Mouse (Mus musculus): Measurements from ENCODE around the gene Ppp2r5b.

Gene Ppp2r5b

GRCm38 (mm10) chr19:6236053-6236441 lies 375 bp upstream of the Ppp2r5b start:
- DNase-seq (ENCODE audit: low spot score in 2 of 2), result peak; percentile 74 to 91

DNA sequence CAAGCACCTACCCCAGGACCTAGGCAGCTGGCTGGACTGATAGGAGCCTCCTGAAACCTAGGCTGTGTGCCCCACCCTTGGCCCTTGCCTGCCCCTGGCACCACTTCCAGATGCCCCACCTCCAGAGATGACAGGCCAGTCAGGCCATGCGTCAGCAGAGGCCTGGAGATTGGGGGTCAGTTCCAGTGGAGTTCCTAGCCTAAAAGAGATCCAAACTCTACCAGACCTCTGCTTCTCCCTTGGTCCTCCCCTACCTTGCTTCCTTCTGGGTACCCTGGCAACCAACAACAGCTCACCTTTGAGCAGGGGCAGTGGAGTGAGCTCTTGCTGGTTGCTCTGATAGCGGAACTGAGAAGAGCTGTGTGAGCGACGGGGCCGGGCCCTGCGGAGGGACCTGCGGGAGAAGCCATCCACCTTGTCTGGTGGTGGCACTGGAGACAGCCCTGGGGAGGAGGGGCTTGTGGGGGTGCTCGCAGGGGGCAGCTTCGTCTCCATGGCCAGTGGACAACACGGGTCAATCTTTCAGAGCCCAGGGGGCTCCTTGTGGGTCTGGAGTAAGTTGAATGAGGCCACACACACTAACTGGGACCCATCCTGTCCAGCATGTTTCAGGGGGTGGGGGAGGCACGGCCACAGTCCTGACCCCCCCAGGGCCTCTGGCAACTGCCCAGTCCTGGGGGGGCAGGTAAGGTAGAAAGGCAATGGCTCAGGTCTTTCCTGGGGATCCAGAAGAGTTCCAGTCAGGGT lies 1.2 kb downstream of the Ppp2r5b start:
- DNase-seq (ENCODE audit: low spot score in 2 of 2), result no peak

GRCm38 (mm10) chr19:6233647-6234046 lies 2.0 kb downstream of the Ppp2r5b start:
- no peak for DNase-seq (ENCODE audit: low spot score in 2 of 2)

- DNase-seq (ENCODE audit: low spot score in 2 of 2), result no peak
These were observed 4.6 kb downstream of the Ppp2r5b start for GRCm38 (mm10) chr19:6231036-6231435.

DNA sequence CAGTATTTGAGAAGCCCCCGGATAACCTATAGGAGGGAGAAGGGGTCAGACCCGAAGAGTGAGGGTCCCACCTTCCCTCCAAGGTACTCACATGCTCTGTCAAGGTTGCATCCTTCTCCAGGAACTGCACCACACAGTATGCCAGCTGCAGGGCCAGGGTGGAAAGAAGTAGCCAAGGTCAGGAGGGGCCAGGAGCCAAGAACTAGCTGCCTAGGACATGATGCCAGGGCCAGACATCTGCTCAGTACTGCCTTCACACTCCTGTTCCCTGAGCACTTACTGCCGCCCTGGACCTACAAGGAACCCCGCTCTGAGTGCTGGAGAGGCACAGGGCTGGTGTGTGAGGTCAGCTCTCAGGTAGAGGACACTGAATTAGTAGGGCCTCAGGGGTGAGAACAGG lies 5.3 kb downstream of the Ppp2r5b start:
- DNase-seq (ENCODE audit: low spot score in 2 of 2), result no peak

DNA sequence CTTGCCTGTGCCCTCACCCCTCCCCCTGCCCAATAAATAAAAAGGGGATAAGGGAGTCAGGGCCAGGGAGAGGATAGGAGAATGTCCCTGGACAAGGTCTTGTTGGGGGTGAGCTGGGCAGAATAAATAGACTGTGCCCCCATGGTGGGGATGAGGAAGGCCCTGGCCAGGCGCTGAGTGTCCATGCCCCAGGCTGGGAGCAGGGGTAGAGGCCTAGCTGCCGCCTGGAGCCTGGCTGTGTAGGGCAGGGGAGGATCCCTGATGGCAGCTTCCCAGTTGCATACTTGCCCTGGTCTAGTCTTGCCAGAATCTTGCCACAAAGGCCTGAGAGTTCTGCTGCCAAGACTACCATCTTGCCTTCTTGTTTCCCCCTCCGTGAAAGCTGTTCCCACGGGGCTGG lies 7.8 kb downstream of the Ppp2r5b start:
- DNase-seq (ENCODE audit: low spot score in 2 of 2), result no peak

GRCm38 (mm10) chr19:6226763-6227162 lies 8.9 kb downstream of the Ppp2r5b start:
- no peak for DNase-seq (ENCODE audit: low spot score in 2 of 2)

DNA sequence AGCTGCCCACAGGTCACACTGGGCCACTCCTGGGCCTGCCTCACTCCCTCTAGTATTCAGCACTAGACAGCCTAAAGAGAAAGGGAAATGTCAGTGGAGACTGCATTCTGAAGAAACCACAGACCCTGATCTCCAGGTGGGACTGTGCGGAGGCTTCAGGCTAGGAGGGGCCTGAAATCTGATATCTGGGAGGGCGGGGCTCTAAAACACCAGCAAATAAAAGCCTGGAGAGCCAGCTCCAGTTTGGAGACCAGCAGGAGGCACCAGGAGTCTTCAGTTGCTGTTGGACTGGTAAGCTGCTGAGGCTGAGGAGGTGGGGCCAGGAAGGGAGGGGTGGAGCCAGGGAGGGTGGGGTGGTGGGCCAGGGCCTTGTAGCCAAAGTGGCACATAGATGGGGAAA lies 9.5 kb downstream of the Ppp2r5b start, which contains the start of gene Gpha2:
Gene Gpha2 (plus strand): TSS at position 246 of the 400 bp plus-strand sequence.
- DNase-seq (ENCODE audit: low spot score in 2 of 2), result no peak

GRCm38 (mm10) chr19:6218606-6219005 lies 17.1 kb downstream of the Ppp2r5b start:
- DNase-seq (ENCODE audit: low spot score in 2 of 2), result no peak

DNA sequence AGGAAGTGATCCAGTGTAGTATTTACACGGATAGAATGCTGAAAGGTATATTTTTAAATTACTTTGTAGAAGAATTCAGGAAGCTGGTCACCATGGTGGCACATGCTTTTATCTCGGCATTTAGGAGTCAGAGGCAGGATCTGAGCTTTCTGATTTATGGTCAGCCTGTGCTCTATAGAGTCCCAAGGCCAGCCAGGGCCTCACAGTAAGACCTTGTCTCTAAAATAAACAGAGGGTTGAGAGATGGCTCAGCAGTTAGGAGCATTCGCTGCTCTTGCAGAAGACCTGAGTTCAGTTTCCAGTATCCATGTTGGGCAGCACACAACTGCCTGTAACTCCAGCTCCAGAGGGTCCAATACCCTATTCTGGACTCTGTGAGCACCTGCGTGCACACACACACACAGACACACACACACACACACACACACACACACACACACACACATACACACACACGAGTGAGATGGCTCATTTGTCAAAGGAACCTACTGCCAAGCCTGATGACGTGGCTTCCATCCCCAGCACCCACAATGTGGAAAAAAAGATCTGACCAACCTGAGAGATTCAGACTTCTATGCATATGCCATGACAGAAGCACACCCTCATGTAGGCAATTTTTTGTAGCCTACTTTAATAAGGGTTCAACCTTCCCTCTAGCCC lies 19.5 kb downstream of the Ppp2r5b start:
- DNase-seq (ENCODE audit: low spot score in 2 of 2), result no peak

DNA sequence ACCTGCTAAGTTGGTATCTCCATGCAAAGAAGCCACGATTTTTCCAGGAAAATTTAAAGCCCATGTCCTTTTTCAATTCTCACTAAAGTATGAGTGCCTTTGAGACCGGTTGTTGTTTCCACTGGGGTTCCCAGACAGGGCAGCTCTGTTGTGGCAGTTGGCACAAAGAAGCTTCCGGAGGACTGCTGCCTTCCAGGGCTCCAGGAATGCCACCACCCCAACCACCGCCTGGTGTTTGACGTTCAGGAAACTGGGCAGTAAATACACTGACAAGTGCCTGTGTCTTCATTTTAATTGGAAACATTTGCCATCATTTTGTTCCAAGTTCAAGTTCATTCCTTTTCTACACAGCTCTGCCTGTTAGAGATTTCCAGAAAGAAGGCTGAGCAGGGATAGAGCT lies 29.0 kb downstream of the Ppp2r5b start:
- no peak for DNase-seq (ENCODE audit: low spot score in 2 of 2)

DNA sequence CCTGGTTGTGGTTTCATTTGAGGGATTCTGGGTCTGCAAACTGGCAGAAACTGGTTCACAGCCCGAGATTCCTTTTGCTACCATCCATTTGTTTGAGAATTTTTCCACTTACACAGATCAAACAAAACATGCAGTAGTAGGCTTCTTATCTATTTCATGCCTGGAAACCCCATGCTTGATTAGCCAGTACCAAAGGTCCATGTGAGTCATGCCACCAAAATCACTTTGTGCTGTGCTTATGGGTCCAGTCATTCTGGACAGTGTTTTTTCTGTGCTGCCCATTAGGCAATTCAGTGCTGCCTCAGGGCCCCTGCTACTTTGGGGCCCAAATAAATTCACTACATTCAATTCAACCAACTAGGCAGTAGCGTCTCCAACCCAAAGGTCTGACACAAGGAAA lies 31.4 kb downstream of the Ppp2r5b start:
- DNase-seq (ENCODE audit: low spot score in 2 of 2), result no peak

DNA sequence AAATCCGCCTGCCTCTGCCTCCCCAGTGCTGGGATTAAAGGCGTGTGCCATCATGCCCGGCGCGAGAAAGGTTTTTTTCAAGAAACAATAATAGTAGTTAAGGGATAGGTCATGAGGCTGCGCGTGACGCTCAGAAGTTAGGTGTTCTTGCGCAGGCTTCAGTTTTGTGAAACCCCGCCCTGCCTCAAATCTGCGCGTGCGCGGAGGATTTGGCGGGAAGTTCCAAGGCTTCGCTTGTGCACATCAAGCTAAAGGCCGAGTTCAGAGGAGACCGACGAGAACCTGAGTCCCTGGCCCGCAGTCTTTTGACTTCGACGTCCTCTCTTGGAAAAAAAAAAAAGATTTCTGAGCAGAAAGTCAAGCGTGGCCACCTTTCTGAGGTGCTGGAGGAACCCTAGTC lies 51.5 kb downstream of the Ppp2r5b start, which contains the start of gene Majin:
Gene Majin (plus strand): TSS at position 258 of the 400 bp plus-strand sequence.
- DNase-seq (ENCODE audit: low spot score in 2 of 2), result no peak

DNA sequence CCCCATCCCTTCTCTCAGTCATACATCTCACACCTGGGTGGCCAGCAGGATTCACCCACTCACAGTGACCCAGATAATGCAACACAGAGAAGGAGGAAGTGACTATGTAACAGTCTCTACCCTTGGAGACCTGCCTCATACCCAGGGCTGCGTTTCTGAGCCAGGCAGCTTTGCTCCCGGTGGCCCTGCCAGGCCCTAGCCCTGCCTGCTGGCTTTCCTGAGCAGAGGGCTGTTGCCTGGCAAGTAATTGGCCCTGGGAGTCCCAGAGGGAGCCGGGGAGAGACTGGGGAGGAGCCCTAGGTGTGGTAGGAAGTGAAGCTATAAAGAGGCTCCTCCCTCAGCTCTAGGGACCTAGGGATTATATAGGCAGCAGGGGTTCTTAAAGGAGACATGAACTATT lies 53.1 kb downstream of the Ppp2r5b start:
- no peak for DNase-seq (ENCODE audit: low spot score in 2 of 2)

GRCm38 (mm10) chr19:6181629-6182028 lies 54.0 kb downstream of the Ppp2r5b start:
- DNase-seq (ENCODE audit: low spot score in 2 of 2), result no peak

DNA sequence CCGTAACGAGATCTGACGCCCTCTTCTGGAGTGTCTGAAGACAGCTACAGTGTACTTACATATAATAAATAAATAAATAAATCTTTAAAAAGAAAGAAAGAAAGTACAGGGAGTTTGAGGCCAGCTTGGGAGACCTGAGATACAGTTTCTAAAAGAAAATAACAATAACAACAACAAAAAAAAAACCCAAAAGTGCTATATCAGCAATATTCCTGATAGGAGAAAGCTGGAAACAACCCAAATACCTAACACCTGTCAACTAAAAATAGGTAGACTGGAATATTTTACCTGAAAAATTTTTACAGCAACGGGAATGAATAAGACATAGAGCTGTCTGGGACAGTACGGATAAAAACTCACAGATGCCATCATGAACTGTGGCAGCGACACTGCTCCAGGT lies 56.9 kb downstream of the Ppp2r5b start:
- DNase-seq (ENCODE audit: low spot score in 2 of 2), result no peak
